Mouse (Mus musculus) heart, embryonic 15.5 days (tissue): ENCODE data around the gene Tmc1. TPM values are rescaled to one million over a fixed set of nuclear protein-coding genes. Genes with fewer than 3 reads are reported as not detected.

Experiments
- ATAC-seq: fragments of 200-750 bp; cut with Nextera tagmentation; replicated peaks from 2 replicates; pipeline ENCODE4 v1.8.0; 2017; ENCODE audit warnings: low read depth, moderate TSS enrichment; ENCODE audit not compliant: insufficient number of reproducible peaks, insufficient read depth, low FRiP score
- H3K27ac ChIP-seq: fragments of 300-500 bp; sonication (generic); 2 replicates; pipeline ENCODE4 v1.5.1; 2015; ENCODE audit warnings: mild to moderate bottlenecking, inconsistent platforms
- H3K27me3 ChIP-seq: fragments of 300-500 bp; sonication (generic); 2 replicates; pipeline ENCODE4 v1.6.1; 2015; ENCODE audit warnings: inconsistent platforms
- H3K36me3 ChIP-seq: fragments of 300-500 bp; sonication (generic); 2 replicates; pipeline ENCODE4 v1.6.1; 2015; ENCODE audit warnings: mild to moderate bottlenecking, inconsistent platforms
- H3K4me1 ChIP-seq: fragments of 300-500 bp; sonication (generic); replicated peaks from 2 replicates; pipeline ENCODE4 v1.6.1; 2015; ENCODE audit warnings: inconsistent platforms
- H3K4me2 ChIP-seq: fragments of 300-500 bp; sonication (generic); 2 replicates; pipeline ENCODE4 v1.6.1; 2015; ENCODE audit warnings: inconsistent platforms, mild to moderate bottlenecking, moderate library complexity
- H3K4me3 ChIP-seq: fragments of 300-500 bp; sonication (generic); 2 replicates; pipeline ENCODE4 v1.5.1; 2015; ENCODE audit warnings: mild to moderate bottlenecking, inconsistent platforms
- H3K9ac ChIP-seq: fragments of 300-500 bp; sonication (generic); 2 replicates; pipeline ENCODE4 v1.6.1; 2015; ENCODE audit warnings: mild to moderate bottlenecking, inconsistent platforms
- H3K9me3 ChIP-seq: fragments of 300-500 bp; sonication (generic); replicated peaks from 2 replicates; pipeline ENCODE4 v1.6.1; 2016; ENCODE audit warnings: inconsistent platforms
- WGBS: fragments of 180-500 bp; shearing (Covaris S2); methylation state at CpG from one replicate; pipeline ENCODE4 v1.1.7; 2015; ENCODE audit warnings: mixed read lengths; 5-methylcytosine and 5-hydroxymethylcytosine counted together
- polyA plus RNA-seq: library from polyadenylated mRNA; unstranded; fragments of >200 nt; fragmentation: Nextera tagmentation; extraction: Ambion mirVana; gene quantifications from 2 replicates; pipeline ENCODE4 v1.2.1, GENCODE M21; 2015

Gene Tmc1
- polyA plus RNA-seq, result not detected in 2 replicates

GRCm38 (mm10) chr19:20953874-20954273, at the start of gene Tmc1:
TSS of gene Tmc1 (minus strand) at chr19:20954202.
- ATAC-seq, result no peak
- WGBS, result 78% methylated on average over 6 of the region's 6 CpGs

DNA sequence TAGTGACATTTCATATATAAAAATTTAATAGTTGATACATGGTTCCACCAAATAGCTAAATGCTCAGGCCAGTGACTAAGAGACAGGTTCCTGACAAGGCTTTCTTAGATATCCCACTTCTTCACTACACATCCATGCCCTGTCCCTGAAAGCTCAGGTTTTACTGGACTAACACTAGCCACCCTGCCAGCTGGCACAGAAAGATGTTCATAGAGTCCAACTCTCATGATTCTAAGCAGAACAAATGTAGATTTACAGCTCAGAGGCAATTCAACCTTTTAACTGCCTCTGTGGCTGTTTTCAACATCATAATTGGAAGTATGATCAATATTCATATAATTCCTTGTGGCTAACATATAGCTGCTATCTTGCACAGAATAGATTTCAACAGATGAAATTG, 47.5 kb upstream of the Tmc1 start:
- no peak overlapping the region for H3K4me2 ChIP-seq
- no peak for ATAC-seq
- no peak overlapping the region for H3K9ac ChIP-seq
- H3K27me3 ChIP-seq, result no peaks in the 10 kb centered on the region
- H3K4me1 ChIP-seq, result no peaks in the 10 kb centered on the region
- H3K4me3 ChIP-seq, result no peak overlapping the region
- no peak overlapping the region for H3K27ac ChIP-seq
- H3K36me3 ChIP-seq, result no peaks in the 10 kb centered on the region
- H3K9me3 ChIP-seq, result no peaks in the 10 kb centered on the region

More at GRCm38 (mm10) chr19:20953874-20954273, at the start of gene Tmc1:
- Histone ChIP-seq H3K4me2 (no peak within 1 kb of the TSS), H3K36me3 (no peaks in the 10 kb centered on the region), H3K9me3 (no peaks in the 10 kb centered on the region), H3K27ac (no peak within 1 kb of the TSS), H3K4me3 (no peak within 1 kb of the TSS), H3K27me3 (no peaks in the 10 kb centered on the region), H3K9ac (no peak within 1 kb of the TSS), H3K4me1 (no peaks in the 10 kb centered on the region)

GRCm38 (mm10) chr19:20979244-20979643, 25.2 kb upstream of the Tmc1 start:
- Histone ChIP-seq H3K9ac (no peak overlapping the region), H3K27me3 (no peaks in the 10 kb centered on the region), H3K9me3 (no peaks in the 10 kb centered on the region), H3K27ac (no peak overlapping the region), H3K4me1 (no peaks in the 10 kb centered on the region), H3K4me2 (no peak overlapping the region), H3K4me3 (no peak overlapping the region), H3K36me3 (no peaks in the 10 kb centered on the region)
- no peak for ATAC-seq
- WGBS, result 92% methylated on average over 2 of the region's 2 CpGs

- Histone ChIP-seq H3K4me1 (no peaks in the 10 kb centered on the region), H3K36me3 (no peaks in the 10 kb centered on the region), H3K9me3 (no peaks in the 10 kb centered on the region), H3K4me3 (no peak overlapping the region), H3K4me2 (no peak overlapping the region), H3K9ac (no peak overlapping the region), H3K27ac (no peak overlapping the region), H3K27me3 (no peaks in the 10 kb centered on the region)
- ATAC-seq, result no peak
- WGBS, result 47% methylated on average over 1 of the region's 1 CpGs
Observed at GRCm38 (mm10) chr19:20978148-20978547, 24.1 kb upstream of the Tmc1 start.

DNA sequence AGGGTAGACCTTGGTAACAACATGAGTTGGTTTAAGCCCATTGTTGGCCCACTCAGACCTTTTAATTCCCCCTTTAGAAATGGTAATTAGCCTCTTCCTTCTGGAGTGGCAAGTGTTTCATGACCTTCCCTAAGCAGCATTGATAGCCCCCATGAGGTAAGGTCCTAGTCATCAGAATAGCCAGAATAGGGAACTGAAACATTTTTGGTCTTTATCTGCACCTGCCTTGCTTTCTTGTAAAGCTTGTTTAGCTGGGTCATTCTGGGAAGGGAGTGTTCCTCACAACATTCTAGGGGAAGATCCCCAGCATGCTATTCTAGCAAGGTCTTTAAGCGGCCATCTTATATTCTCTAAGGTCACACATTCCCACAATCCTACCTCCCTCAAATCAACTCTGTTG, 17.9 kb upstream of the Tmc1 start:
- no peak for ATAC-seq
- no peak overlapping the region for H3K4me3 ChIP-seq
- H3K4me2 ChIP-seq, result no peak overlapping the region
- H3K9ac ChIP-seq, result no peak overlapping the region
- 88% methylated on average over 1 of the region's 1 CpGs for WGBS
- H3K27me3 ChIP-seq, result no peaks in the 10 kb centered on the region
- H3K9me3 ChIP-seq, result no peaks in the 10 kb centered on the region
- no peak overlapping the region for H3K27ac ChIP-seq
- no peaks in the 10 kb centered on the region for H3K36me3 ChIP-seq
- no peaks in the 10 kb centered on the region for H3K4me1 ChIP-seq

DNA sequence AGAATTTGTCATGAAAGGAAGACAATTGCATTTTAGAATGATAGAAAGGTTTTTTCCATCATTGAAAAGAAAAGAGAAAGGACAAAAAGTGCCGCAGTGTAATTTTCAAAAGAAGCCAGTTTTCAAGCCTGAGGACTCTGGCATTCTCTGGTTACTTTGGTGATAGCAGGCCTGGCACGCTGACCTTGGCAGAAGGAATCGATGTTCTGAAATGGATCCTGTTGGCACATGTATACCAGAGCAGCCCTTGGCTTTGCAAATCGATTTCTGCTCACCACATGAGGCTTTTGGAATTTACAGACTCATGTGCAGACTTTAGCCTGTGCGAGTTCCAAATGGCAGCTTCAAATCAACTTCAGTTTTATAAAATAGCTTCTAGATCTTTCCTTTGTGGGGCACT, 813 bp upstream of the Tmc1 start:
- no peak overlapping the region for H3K27ac ChIP-seq
- H3K9ac ChIP-seq, result no peak overlapping the region
- H3K4me1 ChIP-seq, result no peaks in the 10 kb centered on the region
- no peak for ATAC-seq
- H3K27me3 ChIP-seq, result no peaks in the 10 kb centered on the region
- H3K9me3 ChIP-seq, result no peaks in the 10 kb centered on the region
- whole genome bisulfite sequencing, result 77% methylated on average over 5 of the region's 5 CpGs
- H3K36me3 ChIP-seq, result no peaks in the 10 kb centered on the region
- H3K4me2 ChIP-seq, result no peak overlapping the region
- no peak overlapping the region for H3K4me3 ChIP-seq

DNA sequence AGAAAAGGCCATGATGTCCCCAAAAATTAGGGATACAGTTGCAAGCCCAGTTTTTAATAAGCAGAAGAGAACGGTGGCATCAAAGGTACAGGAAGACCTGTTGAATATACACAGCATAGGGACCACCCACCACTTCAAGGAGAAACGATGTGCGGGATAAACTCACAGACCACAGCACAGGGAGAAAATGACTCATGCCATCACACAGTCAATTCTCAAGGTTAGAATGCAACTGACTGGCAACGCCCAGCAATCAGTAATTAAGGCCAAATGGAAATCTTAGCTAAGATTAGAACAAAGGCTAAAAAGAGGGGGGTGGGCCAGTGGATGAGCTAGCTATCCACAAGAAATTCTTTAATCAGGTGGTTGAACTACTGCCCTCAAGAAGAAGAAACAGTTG, 9.6 kb downstream of the Tmc1 start:
- Histone ChIP-seq H3K4me1 (no peaks in the 10 kb centered on the region), H3K27ac (no peak overlapping the region)

GRCm38 (mm10) chr19:20924282-20924681, 29.7 kb downstream of the Tmc1 start:
- H3K4me3 ChIP-seq, result no peak overlapping the region
- peak overlapping the region; percentile 24 for H3K4me2 ChIP-seq
- H3K9ac ChIP-seq, result no peak overlapping the region
- no peaks in the 10 kb centered on the region for H3K27me3 ChIP-seq
- H3K4me1 ChIP-seq, result peaks cover 7% of the 10 kb centered on the region
- H3K27ac ChIP-seq, result no peak overlapping the region; the same call in 1 of the 2 replicates
- H3K9me3 ChIP-seq, result no peaks in the 10 kb centered on the region
- 43% methylated on average over 7 of the region's 7 CpGs for WGBS
- no peak for ATAC-seq
- H3K36me3 ChIP-seq, result no peaks in the 10 kb centered on the region

More for the DNA sequence above, 9.6 kb downstream of the Tmc1 start:
- no peak overlapping the region for H3K9ac ChIP-seq
- no peak for ATAC-seq
- 51% methylated on average over 4 of the region's 4 CpGs for WGBS
- H3K4me3 ChIP-seq, result no peak overlapping the region
- H3K9me3 ChIP-seq, result no peaks in the 10 kb centered on the region
- H3K4me2 ChIP-seq, result no peak overlapping the region
- H3K36me3 ChIP-seq, result no peaks in the 10 kb centered on the region
- H3K27me3 ChIP-seq, result no peaks in the 10 kb centered on the region

- Histone ChIP-seq H3K27ac (no peak overlapping the region), H3K9ac (no peak overlapping the region), H3K9me3 (no peaks in the 10 kb centered on the region), H3K27me3 (no peaks in the 10 kb centered on the region), H3K4me3 (no peak overlapping the region), H3K4me1 (peaks cover 7% of the 10 kb centered on the region), H3K4me2 (peak overlapping the region; percentile 24), H3K36me3 (no peaks in the 10 kb centered on the region)
- WGBS, result 12% methylated on average over 10 of the region's 10 CpGs
- no peak for ATAC-seq
Observed at GRCm38 (mm10) chr19:20923336-20924211, 30.4 kb downstream of the Tmc1 start.

DNA sequence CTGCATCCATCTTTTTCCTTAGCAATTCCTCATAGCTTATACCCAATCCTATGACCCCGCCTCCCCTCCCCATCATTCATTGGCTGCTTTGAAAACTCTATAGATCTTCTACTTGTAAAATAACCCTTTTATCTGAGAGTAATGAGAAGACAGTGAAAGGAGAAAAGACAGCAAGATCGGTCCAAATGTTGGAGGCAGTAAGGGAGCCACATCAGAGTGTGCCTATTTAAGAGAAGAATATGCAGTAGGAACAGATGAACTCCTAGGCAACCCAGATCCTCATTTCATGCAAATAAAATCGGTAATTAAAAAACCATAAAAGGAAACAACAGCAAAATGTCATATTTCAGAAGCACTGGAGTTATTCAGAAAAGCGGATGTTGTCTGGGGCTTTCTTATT, 35.8 kb downstream of the Tmc1 start:
- no peaks in the 10 kb centered on the region for H3K9me3 ChIP-seq
- H3K9ac ChIP-seq, result no peak overlapping the region
- H3K36me3 ChIP-seq, result no peaks in the 10 kb centered on the region
- no peak for ATAC-seq
- H3K27ac ChIP-seq, result no peak overlapping the region
- H3K27me3 ChIP-seq, result no peaks in the 10 kb centered on the region
- no peak overlapping the region for H3K4me2 ChIP-seq
- H3K4me1 ChIP-seq, result no peaks in the 10 kb centered on the region
- WGBS, result 82% methylated on average over 4 of the region's 4 CpGs
- no peak overlapping the region for H3K4me3 ChIP-seq

GRCm38 (mm10) chr19:20915151-20915550, 38.9 kb downstream of the Tmc1 start:
- no peak for ATAC-seq
- WGBS, result 81% methylated on average over 2 of the region's 2 CpGs

GRCm38 (mm10) chr19:20910356-20910755, 43.6 kb downstream of the Tmc1 start:
- no peak overlapping the region for H3K4me2 ChIP-seq
- no peak overlapping the region for H3K9ac ChIP-seq
- no peak overlapping the region for H3K4me3 ChIP-seq
- H3K9me3 ChIP-seq, result no peaks in the 10 kb centered on the region
- no peak for ATAC-seq
- 71% methylated on average over 5 of the region's 5 CpGs for WGBS
- H3K27ac ChIP-seq, result no peak overlapping the region
- no peaks in the 10 kb centered on the region for H3K36me3 ChIP-seq
- no peaks in the 10 kb centered on the region for H3K27me3 ChIP-seq
- no peaks in the 10 kb centered on the region for H3K4me1 ChIP-seq

More at GRCm38 (mm10) chr19:20915151-20915550, 38.9 kb downstream of the Tmc1 start:
- Histone ChIP-seq H3K36me3 (no peaks in the 10 kb centered on the region), H3K27ac (no peak overlapping the region), H3K27me3 (no peaks in the 10 kb centered on the region), H3K4me3 (no peak overlapping the region), H3K4me2 (no peak overlapping the region), H3K9me3 (no peaks in the 10 kb centered on the region), H3K9ac (no peak overlapping the region), H3K4me1 (no peaks in the 10 kb centered on the region)
